Mouse (Mus musculus): Measurements from ENCODE around the gene Dok3. TPM values are rescaled to one million over a fixed set of nuclear protein-coding genes. Genes with fewer than 3 reads are reported as not detected.
"Not testable (repeated sequence)": the region's sequence is repeated elsewhere in the genome, so short reads cannot be mapped to it uniquely, and the experiment has no call there.

Dok3 gene
- total RNA-seq (2014; rRNA removed) (2.5 and 4.8 TPM in 2 replicates), polyA plus RNA-seq (2015; fragmentation: Nextera tagmentation; extraction: Ambion mirVana) (0.82 TPM in 2 replicates)

GRCm38 (mm10) chr13:55529198-55529915 lies at the start of gene Dok3:
Gene Dok3, minus strand, starts transcription at chr13:55529296.
- ATAC-seq, result no peak
- Histone ChIP-seq H3K36me3 (ENCODE audit: insufficient read depth) (peaks cover 47% of the 10 kb centered on the region), H3K4me2 (ENCODE audit: low read depth) (no peak within 1 kb of the TSS)

GRCm38 (mm10) chr13:55578086-55578485 lies 49.0 kb upstream of the Dok3 start:
- no peaks in the 10 kb centered on the region for H3K27me3 ChIP-seq (ENCODE audit: insufficient read depth, low read length)
- DNase-seq (no peak), ATAC-seq (no peak)
- no peak overlapping the region for H3K9ac ChIP-seq
- H3K36me3 ChIP-seq (ENCODE audit: insufficient read depth), result no peaks in the 10 kb centered on the region
- H3K9me3 ChIP-seq (ENCODE audit: low read length), result no peaks in the 10 kb centered on the region
- H3K4me2 ChIP-seq (ENCODE audit: low read depth), result no peak overlapping the region
- no peak overlapping the region for H3K4me3 ChIP-seq (ENCODE audit: low read depth, low read length)
- 87% methylated on average over 4 of the region's 4 CpGs for WGBS
- no peaks in the 10 kb centered on the region for H3K4me1 ChIP-seq (ENCODE audit: insufficient read depth)
- no peak for TF ChIP-seq CTCF (IDR thresholded peaks at IDR 0.05; ENCODE audit: low read depth)
- no peak overlapping the region for H3K27ac ChIP-seq (ENCODE audit: low read depth, low read length)

More at GRCm38 (mm10) chr13:55529198-55529915, at the start of gene Dok3:
- H3K27me3 ChIP-seq (ENCODE audit: insufficient read depth, low read length), result no peaks in the 10 kb centered on the region
- WGBS, result 77% methylated on average over 8 of the region's 8 CpGs
- no peak within 1 kb of the TSS for H3K27ac ChIP-seq (ENCODE audit: low read depth, low read length)
- H3K4me1 ChIP-seq (ENCODE audit: insufficient read depth), result no peaks in the 10 kb centered on the region
- no peak within 1 kb of the TSS for H3K9ac ChIP-seq
- H3K9me3 ChIP-seq (ENCODE audit: low read length), result no peaks in the 10 kb centered on the region
- DNase-seq, result no peak
- no peak for TF ChIP-seq CTCF (IDR thresholded peaks at IDR 0.05; ENCODE audit: low read depth)
- no peak within 1 kb of the TSS for H3K4me3 ChIP-seq (ENCODE audit: low read depth, low read length)

DNA sequence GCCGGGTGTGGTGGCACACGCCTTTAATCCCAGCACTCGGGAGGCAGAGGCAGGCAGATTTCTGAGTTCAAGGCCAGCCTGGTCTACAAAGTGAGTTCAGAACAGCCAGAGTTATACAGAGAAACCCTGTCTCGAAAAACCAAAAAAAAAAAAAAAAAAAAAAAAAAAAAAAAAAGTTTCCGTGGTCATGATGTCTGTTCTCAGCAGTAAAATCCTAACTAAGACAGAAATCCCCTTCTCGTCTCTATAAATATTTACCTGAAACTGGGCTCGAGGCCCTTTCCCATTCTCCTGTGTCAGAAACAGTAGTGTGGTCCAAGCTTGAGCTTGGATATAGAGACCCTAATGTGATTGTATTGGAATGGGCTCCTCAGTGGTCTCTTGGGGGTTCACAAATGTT lies 47.8 kb upstream of the Dok3 start:
- 91% methylated on average over 7 of the region's 7 CpGs for WGBS
- not testable (repeated sequence) for H3K36me3 ChIP-seq (ENCODE audit: insufficient read depth); H3K9ac ChIP-seq; ATAC-seq; H3K27ac ChIP-seq (ENCODE audit: low read depth, low read length); H3K4me1 ChIP-seq (ENCODE audit: insufficient read depth); H3K9me3 ChIP-seq (ENCODE audit: low read length); H3K4me2 ChIP-seq (ENCODE audit: low read depth); H3K27me3 ChIP-seq (ENCODE audit: insufficient read depth, low read length); DNase-seq; H3K4me3 ChIP-seq (ENCODE audit: low read depth, low read length)

GRCm38 (mm10) chr13:55575932-55576331 lies 46.8 kb upstream of the Dok3 start:
- WGBS, result 68% methylated on average over 5 of the region's 5 CpGs
- no peaks in the 10 kb centered on the region for H3K36me3 ChIP-seq (ENCODE audit: insufficient read depth)
- DNase-seq (no peak), ATAC-seq (no peak)
- H3K9ac ChIP-seq, result no peak overlapping the region
- no peaks in the 10 kb centered on the region for H3K27me3 ChIP-seq (ENCODE audit: insufficient read depth, low read length)
- TF ChIP-seq CTCF (IDR thresholded peaks at IDR 0.05; ENCODE audit: low read depth), result no peak
- H3K27ac ChIP-seq (ENCODE audit: low read depth, low read length), result no peak overlapping the region
- no peaks in the 10 kb centered on the region for H3K9me3 ChIP-seq (ENCODE audit: low read length)
- peaks cover 5% of the 10 kb centered on the region; the same call in 1 of the 2 replicates for H3K4me1 ChIP-seq (ENCODE audit: insufficient read depth)
- no peak overlapping the region for H3K4me2 ChIP-seq (ENCODE audit: low read depth)
- H3K4me3 ChIP-seq (ENCODE audit: low read depth, low read length), result no peak overlapping the region

DNA sequence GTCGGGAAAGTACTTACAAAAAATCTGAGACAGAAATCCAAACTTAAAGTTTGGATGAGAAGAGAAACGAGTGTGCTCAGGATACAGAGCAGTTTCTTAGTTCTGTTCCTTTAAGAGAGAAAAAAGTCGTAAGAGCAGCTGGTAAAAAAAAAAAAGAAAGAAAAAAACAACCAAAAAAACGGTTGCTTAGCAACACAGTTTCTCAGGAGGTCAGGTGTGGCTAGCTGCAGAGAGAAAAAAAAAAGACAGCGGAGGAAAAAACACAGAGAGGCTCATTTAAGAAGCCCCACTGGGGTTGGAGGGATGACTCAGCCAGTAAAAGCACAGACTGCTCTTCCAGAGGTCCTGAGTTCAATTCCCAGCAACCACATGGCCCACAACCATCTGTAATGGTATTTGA lies 45.2 kb upstream of the Dok3 start:
- WGBS, result 58% methylated on average over 5 of the region's 5 CpGs
- ATAC-seq (no peak), DNase-seq (peak; percentile 31)
- Histone ChIP-seq H3K9ac (no peak overlapping the region), H3K4me3 (ENCODE audit: low read depth, low read length) (no peak overlapping the region), H3K4me1 (ENCODE audit: insufficient read depth) (peaks cover 8% of the 10 kb centered on the region), H3K36me3 (ENCODE audit: insufficient read depth) (no peaks in the 10 kb centered on the region), H3K9me3 (ENCODE audit: low read length) (no peaks in the 10 kb centered on the region), H3K27ac (ENCODE audit: low read depth, low read length) (no peak overlapping the region), H3K4me2 (ENCODE audit: low read depth) (no peak overlapping the region), H3K27me3 (ENCODE audit: insufficient read depth, low read length) (no peaks in the 10 kb centered on the region)
- no peak for TF ChIP-seq CTCF (IDR thresholded peaks at IDR 0.05; ENCODE audit: low read depth)

DNA sequence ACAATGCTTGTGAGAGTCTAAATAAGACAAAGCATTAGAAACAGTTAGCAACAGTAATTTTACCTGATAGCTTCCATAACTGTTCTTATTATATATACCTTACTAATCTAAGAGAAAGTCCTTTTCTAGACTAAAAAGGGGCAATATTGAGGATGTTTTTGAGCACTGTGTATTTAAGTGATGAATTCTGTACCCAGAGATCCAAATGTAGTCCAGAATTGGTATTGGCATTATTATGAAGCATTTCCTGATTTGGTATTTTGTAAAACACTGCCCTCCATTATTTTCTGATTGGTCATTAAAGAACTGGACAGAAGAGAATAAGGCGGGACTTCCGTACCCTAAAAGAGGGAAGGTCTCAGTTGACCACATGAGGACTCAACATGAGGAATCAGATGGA lies 44.3 kb upstream of the Dok3 start, which contains the start of gene Tmed9:
TSS of gene Tmed9 (plus strand) at position 301 of the 400 bp plus-strand sequence.
- DNase-seq (no peak), ATAC-seq (no peak)
- peaks cover 12% of the 10 kb centered on the region for H3K4me1 ChIP-seq (ENCODE audit: insufficient read depth)
- WGBS, result 97% methylated on average over 2 of the region's 2 CpGs
- H3K4me3 ChIP-seq (ENCODE audit: low read depth, low read length), result no peak within 1 kb of the TSS
- no peak within 1 kb of the TSS for H3K9ac ChIP-seq
- H3K27me3 ChIP-seq (ENCODE audit: insufficient read depth, low read length), result no peaks in the 10 kb centered on the region
- H3K4me2 ChIP-seq (ENCODE audit: low read depth), result no peak within 1 kb of the TSS
- H3K36me3 ChIP-seq (ENCODE audit: insufficient read depth), result no peaks in the 10 kb centered on the region
- no peaks in the 10 kb centered on the region for H3K9me3 ChIP-seq (ENCODE audit: low read length)
- no peak within 1 kb of the TSS for H3K27ac ChIP-seq (ENCODE audit: low read depth, low read length)
- no peak for TF ChIP-seq CTCF (IDR thresholded peaks at IDR 0.05; ENCODE audit: low read depth)

- Histone ChIP-seq H3K4me2 (ENCODE audit: low read depth) (0 out of 2 replicates have a peak overlapping the region, but pooled peaks have one; percentile 66), H3K4me3 (ENCODE audit: low read depth, low read length) (peak overlapping the region; percentile 89; the same call in 1 of the 2 replicates)
- 84% methylated on average over 2 of the region's 2 CpGs for WGBS
These were observed 42.9 kb upstream of the Dok3 start for GRCm38 (mm10) chr13:55571977-55572376.

More at GRCm38 (mm10) chr13:55571977-55572376, 42.9 kb upstream of the Dok3 start:
- H3K27me3 ChIP-seq (ENCODE audit: insufficient read depth, low read length), result no peaks in the 10 kb centered on the region
- no peaks in the 10 kb centered on the region; the same call in 1 of the 2 replicates for H3K36me3 ChIP-seq (ENCODE audit: insufficient read depth)
- no peaks in the 10 kb centered on the region for H3K9me3 ChIP-seq (ENCODE audit: low read length)
- no peak for TF ChIP-seq CTCF (IDR thresholded peaks at IDR 0.05; ENCODE audit: low read depth)
- H3K27ac ChIP-seq (ENCODE audit: low read depth, low read length), result no peak overlapping the region
- H3K9ac ChIP-seq, result no peak overlapping the region
- peaks cover 12% of the 10 kb centered on the region for H3K4me1 ChIP-seq (ENCODE audit: insufficient read depth)
- DNase-seq, result no peak
- ATAC-seq, result no peak
